Mouse (Mus musculus) frontal cortex, adult 2 months (tissue): ENCODE data around the gene Npcd. TPM values are rescaled to one million over a fixed set of nuclear protein-coding genes. Genes with fewer than 3 reads are reported as not detected.
A peak's percentile ranks its signal among the peaks of the same experiment; 100 is the strongest.

Source experiments
- DNase-seq, 2 experiments: peaks; one replicate each; pipeline ENCODE4 v3.0.0; 2022; ENCODE audit warnings: low spot score in 1 of 2; ENCODE audit errors: extremely low spot score in 1 of 2
- polyA plus RNA-seq: library from polyadenylated mRNA; depleted of rRNA; stranded (reverse); fragments of >200 nt; gene quantifications from 2 replicates; pipeline ENCODE4 v1.2.3, GENCODE M21; 2012; rRNA removed

The Npcd gene
- polyA plus RNA-seq, 1 experiment, result 4.8 TPM

DNA sequence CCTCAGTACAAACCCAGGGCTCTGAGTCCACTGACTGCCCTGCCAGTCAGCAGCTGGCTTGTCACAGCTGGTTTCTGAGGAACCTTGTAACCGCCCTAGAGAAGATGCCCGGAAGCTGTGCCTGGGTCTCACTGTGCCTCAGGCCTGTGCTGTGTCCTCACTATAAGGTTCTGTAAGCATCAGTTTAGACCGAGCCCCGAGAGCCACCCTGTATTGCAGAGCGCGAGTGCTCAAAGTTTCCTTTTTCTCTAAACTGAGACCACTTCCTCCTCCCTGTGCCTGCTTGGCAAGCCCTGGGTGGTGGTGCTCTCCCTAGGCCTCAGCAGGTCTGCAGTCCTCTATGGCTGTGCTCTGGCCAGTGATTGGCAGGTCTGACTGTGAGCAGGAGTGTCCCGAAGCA is 84.9 kb downstream of the Npcd start:
- no peak for DNase-seq

- DNase-seq, result no peak
Measured at GRCm38 (mm10) chr15:79747998-79748397, 86.0 kb downstream of the Npcd start.

DNA sequence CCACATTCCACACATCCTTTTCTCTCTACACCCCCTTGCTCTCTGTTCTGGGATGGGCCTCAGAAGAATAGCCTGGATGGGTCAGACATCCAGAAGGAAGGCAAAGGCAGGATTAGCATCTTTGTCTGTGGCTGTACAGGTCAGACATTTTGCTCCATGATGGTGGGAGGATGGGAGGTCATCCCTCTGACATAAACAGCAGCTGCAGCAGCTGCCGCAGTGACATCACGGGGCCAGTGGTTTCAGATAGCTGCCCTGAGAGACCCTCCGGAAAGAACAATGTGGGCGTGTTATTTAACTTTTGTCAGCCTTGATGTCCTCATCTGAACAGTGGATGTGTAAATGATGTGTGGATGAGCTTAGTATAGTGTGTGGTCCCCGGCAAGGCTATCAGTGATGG is 88.2 kb downstream of the Npcd start:
- no peak for DNase-seq

DNA sequence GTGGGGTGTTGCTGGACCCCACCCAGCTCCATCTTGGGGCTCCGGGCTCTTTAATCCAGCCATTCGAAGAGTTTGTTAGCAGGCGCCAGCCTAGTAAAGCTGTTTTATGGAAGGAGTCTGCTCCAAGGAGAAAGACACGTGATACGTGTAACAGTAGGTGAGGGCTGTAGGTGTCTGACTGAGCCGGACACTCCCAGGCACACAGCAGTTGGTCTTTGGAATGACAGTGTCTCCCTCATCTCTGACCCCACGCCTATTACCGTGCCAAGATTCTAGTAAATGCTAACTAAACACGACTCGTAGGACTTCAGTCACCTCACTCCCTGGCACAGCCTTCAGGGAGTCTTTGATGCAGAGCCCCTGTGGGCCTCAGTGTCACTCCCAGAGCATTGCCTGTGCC is 88.7 kb downstream of the Npcd start:
- no peak for DNase-seq

GRCm38 (mm10) chr15:79744742-79745141 is 89.3 kb downstream of the Npcd start:
- DNase-seq, result no peak

DNA sequence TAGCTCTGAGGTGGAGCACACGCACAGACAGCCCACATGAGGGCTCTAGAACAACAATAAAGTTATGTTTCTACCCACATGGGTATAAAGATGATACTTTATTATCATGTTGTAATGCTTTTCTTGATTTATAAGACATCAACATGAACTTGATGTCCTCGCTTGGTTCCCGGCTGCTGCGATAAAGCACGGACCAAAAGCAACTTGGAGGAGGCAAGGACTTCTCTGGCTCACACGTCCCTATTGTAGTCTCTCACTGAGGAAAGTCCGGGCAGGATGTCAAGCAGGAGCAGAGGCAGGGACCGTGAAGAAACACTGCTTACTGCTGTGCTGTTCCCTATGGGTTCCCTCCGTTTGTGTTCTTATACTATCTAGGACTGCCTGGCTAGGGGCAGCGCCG is 90.0 kb downstream of the Npcd start:
- no peak for DNase-seq

- DNase-seq, result no peak
Measured at GRCm38 (mm10) chr15:79742706-79743023, 91.4 kb downstream of the Npcd start.

- DNase-seq, result peak; percentile 86 to 92
Measured at GRCm38 (mm10) chr15:79741921-79742705, 91.9 kb downstream of the Npcd start, which contains the start of gene Sun2. Gene Sun2, minus strand, starts transcription at chr15:79742536.

DNA sequence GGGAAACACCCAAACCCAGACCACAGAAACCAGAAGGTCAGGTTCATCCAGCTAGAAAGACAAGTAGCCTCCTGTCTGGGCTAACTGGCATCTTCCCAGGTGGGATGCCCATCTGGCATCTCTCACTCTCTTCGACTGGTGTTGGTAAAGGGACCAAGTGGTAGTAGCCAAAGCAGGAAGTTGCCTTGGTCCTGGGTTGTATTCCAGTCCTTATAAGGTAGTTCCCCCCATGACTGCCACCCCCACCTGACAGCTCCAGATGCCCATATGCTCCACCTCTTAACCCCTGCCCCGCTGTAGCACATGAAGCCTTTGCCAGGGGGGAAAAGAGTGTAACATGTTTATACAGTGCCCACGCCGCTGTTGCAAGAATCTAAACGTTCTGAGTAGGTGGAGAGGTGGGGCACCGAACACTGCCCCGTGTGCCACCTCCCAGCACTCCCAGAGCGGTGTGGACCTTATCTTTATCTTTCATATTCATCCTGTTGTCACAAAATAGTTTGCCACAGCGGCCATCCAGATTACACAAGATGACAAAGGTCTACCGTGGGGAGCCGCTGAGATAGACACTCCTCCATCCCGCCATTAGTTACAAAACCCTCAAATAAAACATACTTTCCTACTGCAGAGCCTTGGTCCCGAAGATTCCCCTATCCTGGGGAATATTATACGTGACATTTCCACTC is 92.7 kb downstream of the Npcd start:
- DNase-seq, result no peak

GRCm38 (mm10) chr15:79740739-79741138 is 93.3 kb downstream of the Npcd start:
- no peak for DNase-seq

Other genes starting within 250 kb of the Npcd start
- gene Dmc1, start 229.1 kb downstream of the Npcd start, polyA plus RNA-seq, result 2.3 and 3.4 TPM in 2 replicates
- gene Fam227a, start 175.3 kb downstream of the Npcd start, polyA plus RNA-seq, result 15.8 and 19.0 TPM in 2 replicates
- 39.3 and 45.0 TPM in 2 replicates for gene Cby1, start 175.0 kb downstream of the Npcd start, polyA plus RNA-seq
- gene Tomm22, start 163.4 kb downstream of the Npcd start, polyA plus RNA-seq, result 92.3 and 97.1 TPM in 2 replicates
- 53.0 and 53.8 TPM in 2 replicates for gene Josd1, start 146.3 kb downstream of the Npcd start, polyA plus RNA-seq
- gene Gtpbp1, start 143.4 kb downstream of the Npcd start, polyA plus RNA-seq, result 45.0 and 46.6 TPM in 2 replicates
- gene Sun2, start 91.7 kb downstream of the Npcd start, polyA plus RNA-seq, result 28.1 and 30.4 TPM in 2 replicates
- gene Dnal4, start 56.4 kb downstream of the Npcd start, polyA plus RNA-seq, result 84.6 and 85.4 TPM in 2 replicates
- gene Nptxr, start 29.5 kb downstream of the Npcd start, polyA plus RNA-seq, result 293 and 296 TPM in 2 replicates
- gene Cbx6, start 451 bp upstream of the Npcd start, polyA plus RNA-seq, result 257 and 263 TPM in 2 replicates
- 7.1 and 7.4 TPM in 2 replicates for gene Apobec3, start 57.4 kb upstream of the Npcd start, polyA plus RNA-seq
- gene Cbx7, start 136.9 kb upstream of the Npcd start, polyA plus RNA-seq, result 58.6 TPM in 2 replicates
- gene Pdgfb, start 180.7 kb upstream of the Npcd start, polyA plus RNA-seq, result 30.7 and 32.4 TPM in 2 replicates